Mouse (Mus musculus): Measurements from ENCODE around the gene Tmem255a. TPM values are rescaled to one million over a fixed set of nuclear protein-coding genes. Genes with fewer than 3 reads are reported as not detected.

Gene Tmem255a
- total RNA-seq (2018; cell fraction: chromatin; rRNA removed) = not detected
- under 1 TPM in 2 of 26 experiments, not detected in 24; 0.04 to 0.06 TPM for total RNA-seq (2018; cell fraction: cytosol; rRNA removed)
- total RNA-seq (2018; cell fraction: nucleus; rRNA removed) = not detected
- polyA plus RNA-seq (2018) = not detected in 3 replicates

- Histone ChIP-seq H3K79me2 (ENCODE audit: inconsistent target) (no peaks in the 10 kb centered on the region), H3K36me3 (ENCODE audit: inconsistent target) (no peaks in the 10 kb centered on the region), H3K4me3 (ENCODE audit: inconsistent target) (peak within 1 kb of the TSS; percentile 8; the same call in 1 of the 2 replicates), H3K27ac (no peak within 1 kb of the TSS)
- WGBS (ENCODE audit: missing documents) = 20% methylated on average over 21 of the region's 27 CpGs
These were observed at the start of gene Tmem255a for GRCm38 (mm10) chrX:38251851-38252571. Tmem255a (minus strand) TSS chrX:38252439.

GRCm38 (mm10) chrX:38259610-38260009 lies 7.4 kb upstream of the Tmem255a start:
- H3K27ac ChIP-seq = no peak overlapping the region
- no peak overlapping the region for H3K4me3 ChIP-seq (ENCODE audit: inconsistent target)
- H3K79me2 ChIP-seq (ENCODE audit: inconsistent target) = no peaks in the 10 kb centered on the region
- 27% methylated on average over 1 of the region's 2 CpGs for WGBS (ENCODE audit: missing documents)
- H3K36me3 ChIP-seq (ENCODE audit: inconsistent target) = no peaks in the 10 kb centered on the region

- H3K36me3 ChIP-seq (ENCODE audit: inconsistent target) = no peaks in the 10 kb centered on the region
- H3K4me3 ChIP-seq (ENCODE audit: inconsistent target) = peak overlapping the region; percentile 22; the same call in 1 of the 2 replicates
- no peak overlapping the region for H3K27ac ChIP-seq
- 23% methylated on average over 14 of the region's 18 CpGs for WGBS (ENCODE audit: missing documents)
- H3K79me2 ChIP-seq (ENCODE audit: inconsistent target) = no peaks in the 10 kb centered on the region
These were observed 1.8 kb downstream of the Tmem255a start for GRCm38 (mm10) chrX:38250352-38250950.

GRCm38 (mm10) chrX:38249640-38250351 lies 2.4 kb downstream of the Tmem255a start:
- no peak overlapping the region for H3K27ac ChIP-seq
- 29% methylated on average over 12 of the region's 16 CpGs for WGBS (ENCODE audit: missing documents)
- no peaks in the 10 kb centered on the region for H3K79me2 ChIP-seq (ENCODE audit: inconsistent target)
- no peaks in the 10 kb centered on the region for H3K36me3 ChIP-seq (ENCODE audit: inconsistent target)
- H3K4me3 ChIP-seq (ENCODE audit: inconsistent target) = no peak overlapping the region

- H3K27ac ChIP-seq = no peak overlapping the region
- H3K79me2 ChIP-seq (ENCODE audit: inconsistent target) = no peaks in the 10 kb centered on the region
- H3K36me3 ChIP-seq (ENCODE audit: inconsistent target) = no peaks in the 10 kb centered on the region
- H3K4me3 ChIP-seq (ENCODE audit: inconsistent target) = no peak overlapping the region
- 71% methylated on average over 5 of the region's 5 CpGs for WGBS (ENCODE audit: missing documents)
These were observed 4.6 kb downstream of the Tmem255a start for GRCm38 (mm10) chrX:38247601-38248000.

- Histone ChIP-seq H3K79me2 (ENCODE audit: inconsistent target) (no peaks in the 10 kb centered on the region), H3K4me3 (ENCODE audit: inconsistent target) (no peak overlapping the region), H3K27ac (no peak overlapping the region), H3K36me3 (ENCODE audit: inconsistent target) (no peaks in the 10 kb centered on the region)
- 54% methylated on average over 6 of the region's 6 CpGs for WGBS (ENCODE audit: missing documents)
These were observed 5.1 kb downstream of the Tmem255a start for GRCm38 (mm10) chrX:38247108-38247507.

GRCm38 (mm10) chrX:38237731-38238130 lies 14.5 kb downstream of the Tmem255a start:
- H3K79me2 ChIP-seq (ENCODE audit: inconsistent target) = no peaks in the 10 kb centered on the region
- no peaks in the 10 kb centered on the region for H3K36me3 ChIP-seq (ENCODE audit: inconsistent target)
- WGBS (ENCODE audit: missing documents) = 50% methylated on average over 2 of the region's 2 CpGs
- no peak overlapping the region for H3K4me3 ChIP-seq (ENCODE audit: inconsistent target)
- H3K27ac ChIP-seq = no peak overlapping the region

GRCm38 (mm10) chrX:38229888-38230287 lies 22.4 kb downstream of the Tmem255a start:
- Histone ChIP-seq H3K4me3 (ENCODE audit: inconsistent target) (no peak overlapping the region), H3K36me3 (ENCODE audit: inconsistent target) (no peaks in the 10 kb centered on the region), H3K79me2 (ENCODE audit: inconsistent target) (no peaks in the 10 kb centered on the region), H3K27ac (no peak overlapping the region)
- no CpG with 5 or more reads among the region's 1 CpGs for WGBS (ENCODE audit: missing documents)

- H3K4me3 ChIP-seq (ENCODE audit: inconsistent target) = no peak overlapping the region
- 70% methylated on average over 2 of the region's 2 CpGs for WGBS (ENCODE audit: missing documents)
- H3K27ac ChIP-seq = no peak overlapping the region
- no peaks in the 10 kb centered on the region for H3K79me2 ChIP-seq (ENCODE audit: inconsistent target)
- no peaks in the 10 kb centered on the region for H3K36me3 ChIP-seq (ENCODE audit: inconsistent target)
These were observed 29.5 kb downstream of the Tmem255a start for GRCm38 (mm10) chrX:38222757-38223156.

- 95% methylated on average over 2 of the region's 2 CpGs for WGBS (ENCODE audit: missing documents)
- no peak overlapping the region for H3K27ac ChIP-seq
- no peaks in the 10 kb centered on the region for H3K36me3 ChIP-seq (ENCODE audit: inconsistent target)
- H3K79me2 ChIP-seq (ENCODE audit: inconsistent target) = no peaks in the 10 kb centered on the region
- no peak overlapping the region for H3K4me3 ChIP-seq (ENCODE audit: inconsistent target)
These were observed 34.6 kb downstream of the Tmem255a start for GRCm38 (mm10) chrX:38217676-38217991.

GRCm38 (mm10) chrX:38216986-38217675 lies 35.1 kb downstream of the Tmem255a start:
- Histone ChIP-seq H3K79me2 (ENCODE audit: inconsistent target) (no peaks in the 10 kb centered on the region), H3K4me3 (ENCODE audit: inconsistent target) (no peak overlapping the region), H3K27ac (no peak overlapping the region), H3K36me3 (ENCODE audit: inconsistent target) (no peaks in the 10 kb centered on the region)
- 66% methylated on average over 2 of the region's 9 CpGs for WGBS (ENCODE audit: missing documents)

GRCm38 (mm10) chrX:38207392-38207791 lies 44.8 kb downstream of the Tmem255a start:
- Histone ChIP-seq H3K79me2 (ENCODE audit: inconsistent target) (no peaks in the 10 kb centered on the region), H3K4me3 (ENCODE audit: inconsistent target) (no peak overlapping the region), H3K27ac (no peak overlapping the region), H3K36me3 (ENCODE audit: inconsistent target) (no peaks in the 10 kb centered on the region)
- WGBS (ENCODE audit: missing documents) = 60% methylated on average over 1 of the region's 1 CpGs

GRCm38 (mm10) chrX:38201816-38202215 lies 50.4 kb downstream of the Tmem255a start:
- Histone ChIP-seq H3K27ac (no peak overlapping the region), H3K4me3 (ENCODE audit: inconsistent target) (no peak overlapping the region), H3K79me2 (ENCODE audit: inconsistent target) (no peaks in the 10 kb centered on the region), H3K36me3 (ENCODE audit: inconsistent target) (no peaks in the 10 kb centered on the region)
- 95% methylated on average over 2 of the region's 2 CpGs for WGBS (ENCODE audit: missing documents)

GRCm38 (mm10) chrX:38190458-38190764 lies 61.8 kb downstream of the Tmem255a start:
- peaks cover 48% of the 10 kb centered on the region for H3K79me2 ChIP-seq (ENCODE audit: inconsistent target)
- H3K4me3 ChIP-seq (ENCODE audit: inconsistent target) = peak overlapping the region; percentile 76
- H3K36me3 ChIP-seq (ENCODE audit: inconsistent target) = 0 out of 2 replicates have a peak, but pooled peaks cover 9% of the 10 kb centered on the region
- WGBS (ENCODE audit: missing documents) = 13% methylated on average over 3 of the region's 3 CpGs
- peak overlapping the region; percentile 45; the same call in 1 of the 2 replicates for H3K27ac ChIP-seq

Data from macrophage (primary cell).